ENCODE assay signal across 17 mouse cellular contexts in the genomic region with DNA sequence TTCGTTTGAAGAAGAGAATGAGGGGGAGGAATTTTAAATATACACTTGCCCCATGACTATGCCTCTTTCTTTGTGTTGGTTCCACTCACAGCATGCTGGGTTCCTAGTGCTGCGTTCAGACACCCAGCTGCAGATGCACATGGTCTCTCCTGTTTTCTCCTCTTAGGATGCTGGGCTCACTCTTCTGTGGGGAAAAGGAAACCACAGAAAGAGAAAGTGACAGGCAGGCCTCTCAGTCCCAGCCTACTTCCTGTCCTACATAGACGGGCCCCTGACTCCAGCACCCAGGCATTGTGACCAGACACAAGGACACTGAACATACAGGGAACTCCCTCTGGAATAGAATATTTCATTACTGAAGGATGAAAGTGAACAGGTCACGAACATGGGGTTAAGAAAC. TPM values are rescaled to one million over a fixed set of nuclear protein-coding genes. Genes with fewer than 3 reads are reported as not detected.
DNase-seq lines count a peak whose midpoint lies in the region; ATAC-seq and TF ChIP-seq lines count a peak whose summit lies in the region.
"Had no signal": no experiment of that assay in that cellular context is flagged by ENCODE, and none has a peak within 500 bp of the region (broad histone marks: within the 10 kb centered on the region; RNA-seq: fewer than 3 reads in every experiment).

No protein-coding gene starts in this region.

- no peak overlapping the region for H3K9ac ChIP-seq in lung, embryonic 15.5 days
- H3K9ac ChIP-seq in forebrain, postnatal 0 days = no peak overlapping the region
- H3K9ac ChIP-seq: hindbrain, embryonic 13.5 days; lung, embryonic 14.5 days; neural tube, embryonic 12.5 days had no signal

- H3K4me2 ChIP-seq in lung, embryonic 15.5 days = no peak overlapping the region
- H3K4me2 ChIP-seq in forebrain, postnatal 0 days (ENCODE audit: low read depth) = no peak overlapping the region
- H3K4me2 ChIP-seq: hindbrain, embryonic 13.5 days; lung, embryonic 14.5 days; neural tube, embryonic 12.5 days had no signal

- 51% methylated on average over 4 of the region's 4 CpGs for WGBS in lung, embryonic 15.5 days
- WGBS in forebrain, postnatal 0 days = 77% methylated on average over 4 of the region's 4 CpGs
- WGBS in kidney, adult 2 months = 58% methylated on average over 4 of the region's 4 CpGs

- no peaks in the 10 kb centered on the region for H3K27me3 ChIP-seq in lung, embryonic 15.5 days
- no peaks in the 10 kb centered on the region for H3K27me3 ChIP-seq in forebrain, postnatal 0 days (ENCODE audit: insufficient read depth, low read length)
- no peaks in the 10 kb centered on the region for H3K27me3 ChIP-seq in kidney, adult 2 months (replicated peaks; ENCODE audit: control insufficient read depth, insufficient read depth, low read length)
- H3K27me3 ChIP-seq: hindbrain, embryonic 13.5 days; neural tube, embryonic 12.5 days had no signal

- no peak for TF ChIP-seq CTCF in forebrain, postnatal 0 days (IDR thresholded peaks at IDR 0.05; ENCODE audit: low read depth)
- TF ChIP-seq CTCF in kidney, adult 2 months (conservative IDR thresholded peaks at IDR 0.05; ENCODE audit: insufficient read depth, insufficient read length, low read depth, low read length) = no peak

- H3K4me1 ChIP-seq in lung, embryonic 15.5 days = no peaks in the 10 kb centered on the region
- no peaks in the 10 kb centered on the region for H3K4me1 ChIP-seq in forebrain, postnatal 0 days (ENCODE audit: insufficient read depth)
- 0 out of 2 replicates have a peak, but pooled peaks cover 2% of the 10 kb centered on the region for H3K4me1 ChIP-seq in kidney, adult 2 months (ENCODE audit: control insufficient read depth, insufficient read depth, low read length)
- H3K4me1 ChIP-seq: hindbrain, embryonic 13.5 days; neural tube, embryonic 12.5 days had no signal

- no peaks in the 10 kb centered on the region for H3K9me3 ChIP-seq in lung, embryonic 15.5 days
- H3K9me3 ChIP-seq in forebrain, postnatal 0 days (ENCODE audit: low read length) = no peaks in the 10 kb centered on the region
- H3K9me3 ChIP-seq: hindbrain, embryonic 13.5 days; neural tube, embryonic 12.5 days had no signal

- DNase-seq in lung, postnatal 36 days = no peak
- DNase-seq in induced T-regulatory cell, adult 2 months (ENCODE audit: low read depth) = peak; percentile 62
- peak; percentile 55 for DNase-seq in naive thymus-derived CD4-positive, alpha-beta T cell, adult 2 months (ENCODE audit: low read depth)
- DNase-seq in thymus, postnatal 4 days = peak; percentile 52
- no peak for DNase-seq in forebrain, postnatal 0 days
- DNase-seq in layer of hippocampus, adult 9-11 months = no peak
- no peak for DNase-seq in kidney, adult 2 months
- DNase-seq: adrenal gland, adult 8-10 months; heart, adult 2 months; kidney, adult 9 months; lung, embryonic 14.5 days; midbrain, embryonic 14.5 days had no signal

- no peak overlapping the region for H3K27ac ChIP-seq in lung, embryonic 15.5 days
- H3K27ac ChIP-seq in forebrain, postnatal 0 days (ENCODE audit: low read depth, low read length) = no peak overlapping the region
- no peak overlapping the region for H3K27ac ChIP-seq in kidney, adult 2 months (ENCODE audit: insufficient read depth, low read depth, low read length)
- H3K27ac ChIP-seq: heart, adult 2 months; hindbrain, embryonic 13.5 days; layer of hippocampus, adult 2 months; neural tube, embryonic 12.5 days had no signal

- H3K36me3 ChIP-seq in lung, embryonic 15.5 days = 0 out of 2 replicates have a peak, but pooled peaks cover 4% of the 10 kb centered on the region
- no peaks in the 10 kb centered on the region for H3K36me3 ChIP-seq in forebrain, postnatal 0 days (ENCODE audit: insufficient read depth)
- no peaks in the 10 kb centered on the region for H3K36me3 ChIP-seq in kidney, adult 2 months (ENCODE audit: control insufficient read depth, insufficient read depth, low read length)
- H3K36me3 ChIP-seq: hindbrain, embryonic 13.5 days; neural tube, embryonic 12.5 days had no signal

- H3K4me3 ChIP-seq in lung, embryonic 15.5 days = no peak overlapping the region
- no peak overlapping the region for H3K4me3 ChIP-seq in forebrain, postnatal 0 days (ENCODE audit: low read depth, low read length)
- H3K4me3 ChIP-seq in kidney, adult 2 months (ENCODE audit: insufficient read depth, low read depth, low read length) = no peak overlapping the region
- H3K4me3 ChIP-seq: erythroblast, embryonic 14.5 days; heart, adult 2 months; hindbrain, embryonic 13.5 days; layer of hippocampus, adult 2 months; neural tube, embryonic 12.5 days had no signal

- no peak for TF ChIP-seq POLR2A in kidney, adult 2 months (IDR thresholded peaks at IDR 0.05; ENCODE audit: low read depth, low read length)

- ATAC-seq in lung, embryonic 15.5 days (ENCODE audit: borderline replicate concordance, extremely low read depth, low FRiP score, low TSS enrichment) = 0 out of 2 replicates have a peak, but pooled peaks have one; percentile 8
- ATAC-seq in forebrain, postnatal 0 days = no peak

RNA-seq across cellular contexts. Expression of a gene that starts 15.5 kb away (rescaled TPM):
- 6.3 and 7.8 TPM in 2 replicates for polyA plus RNA-seq in lung, embryonic 15.5 days (2015; fragmentation: Nextera tagmentation; extraction: Ambion mirVana)
- total RNA-seq in forebrain, postnatal 0 days (2014; rRNA removed) = 0.31 and 0.86 TPM in 2 replicates
- polyA plus RNA-seq in forebrain, postnatal 0 days (2015; fragmentation: Nextera tagmentation; extraction: Ambion mirVana) = 1.1 and 1.2 TPM in 2 replicates
- polyA plus RNA-seq in kidney, adult 2 months (2012; rRNA removed) = 0.94 and 2.5 TPM in 2 replicates

RNA-seq across cellular contexts. Expression of a gene that starts 19.7 kb away (rescaled TPM):
- 4.9 and 7.3 TPM in 2 replicates for polyA plus RNA-seq in lung, embryonic 15.5 days (2015; fragmentation: Nextera tagmentation; extraction: Ambion mirVana)
- total RNA-seq in forebrain, postnatal 0 days (2014; rRNA removed) = 1.7 and 2.5 TPM in 2 replicates
- 3.0 and 3.4 TPM in 2 replicates for polyA plus RNA-seq in forebrain, postnatal 0 days (2015; fragmentation: Nextera tagmentation; extraction: Ambion mirVana)
- polyA plus RNA-seq in kidney, adult 2 months (2012; rRNA removed) = 5.9 and 9.7 TPM in 2 replicates
- polyA plus RNA-seq: erythroblast, embryonic 14.5 days had no signal

RNA-seq across cellular contexts. Expression of a gene that starts 42.6 kb away (rescaled TPM):
- polyA plus RNA-seq in lung, embryonic 15.5 days (2015; fragmentation: Nextera tagmentation; extraction: Ambion mirVana) = 10.9 and 13.5 TPM in 2 replicates
- 25.9 and 31.0 TPM in 2 replicates for total RNA-seq in forebrain, postnatal 0 days (2014; rRNA removed)
- 11.1 and 12.3 TPM in 2 replicates for polyA plus RNA-seq in forebrain, postnatal 0 days (2015; fragmentation: Nextera tagmentation; extraction: Ambion mirVana)
- polyA plus RNA-seq in kidney, adult 2 months (2012; rRNA removed) = 21.0 and 24.2 TPM in 2 replicates

Comparison
In these comparisons a context has a peak if more than half of its experiments do, and no peak if none do; other contexts are left out.
1. DNase-seq: peak in induced T-regulatory cell, adult 2 months (single experiment), naive thymus-derived CD4-positive, alpha-beta T cell, adult 2 months (single experiment) and thymus, postnatal 4 days (single experiment); none in lung, postnatal 36 days (single experiment), forebrain, postnatal 0 days (single experiment), layer of hippocampus, adult 9-11 months (single experiment) and kidney, adult 2 months (single experiment).